Mouse (Mus musculus) E14TG2a.4 (cell line): ENCODE measurements around the gene Pla2g4b.

ENCODE experiments used
- CTCF ChIP-seq: conservative IDR thresholded peaks from 2 replicates; pipeline ENCODE4 v1.5.1; 2014; ENCODE audit warnings: low read length
- NANOG ChIP-seq: IDR thresholded peaks from 2 replicates; pipeline ENCODE4 v1.6.1; 2014; ENCODE audit warnings: borderline replicate concordance, low read length, mixed read lengths
- POU5F1 ChIP-seq: IDR thresholded peaks from 2 replicates; pipeline ENCODE4 v1.6.1; 2014; ENCODE audit warnings: low read length, borderline replicate concordance

GRCm38 (mm10) chr2:119994839-119995238, 38.4 kb upstream of the Pla2g4b start:
- TF ChIP-seq CTCF (no peak), POU5F1 (no peak), NANOG (no peak)
